Mouse (Mus musculus): ENCODE measurements around the gene Arhgap40. TPM values are rescaled to one million over a fixed set of nuclear protein-coding genes. Genes with fewer than 3 reads are reported as not detected.

The Arhgap40 gene
- polyA plus RNA-seq (2016; fragmentation: Nextera tagmentation; extraction: Ambion mirVana): 0.25 and 0.52 TPM in 2 replicates

- no peak for ATAC-seq (ENCODE audit: low FRiP score, low read depth)
- WGBS: 92% methylated on average over 10 of the region's 10 CpGs
These were observed at the start of gene Arhgap40 for GRCm38 (mm10) chr2:158512528-158512927. TSS of gene Arhgap40 (plus strand) at chr2:158512796.

GRCm38 (mm10) chr2:158474159-158474558, 38.4 kb upstream of the Arhgap40 start:
- ATAC-seq (ENCODE audit: low FRiP score, low read depth): no peak
- H3K4me3 ChIP-seq: no peak overlapping the region
- no peaks in the 10 kb centered on the region for H3K9me3 ChIP-seq
- H3K9ac ChIP-seq: no peak overlapping the region
- no peak overlapping the region for H3K4me2 ChIP-seq (replicated peaks)
- peaks cover 49% of the 10 kb centered on the region for H3K36me3 ChIP-seq
- WGBS: 85% methylated on average over 1 of the region's 1 CpGs
- H3K27ac ChIP-seq: no peak overlapping the region
- H3K4me1 ChIP-seq: no peaks in the 10 kb centered on the region
- H3K27me3 ChIP-seq (replicated peaks): no peaks in the 10 kb centered on the region

More at GRCm38 (mm10) chr2:158512528-158512927, at the start of gene Arhgap40:
- Histone ChIP-seq H3K27ac (no peak within 1 kb of the TSS), H3K27me3 (replicated peaks) (no peaks in the 10 kb centered on the region), H3K9me3 (no peaks in the 10 kb centered on the region), H3K9ac (no peak within 1 kb of the TSS), H3K4me3 (no peak within 1 kb of the TSS), H3K4me2 (replicated peaks) (no peak within 1 kb of the TSS), H3K4me1 (no peaks in the 10 kb centered on the region), H3K36me3 (no peaks in the 10 kb centered on the region)

- Histone ChIP-seq H3K9me3 (no peaks in the 10 kb centered on the region), H3K9ac (no peak overlapping the region), H3K36me3 (peaks cover 55% of the 10 kb centered on the region), H3K27me3 (replicated peaks) (no peaks in the 10 kb centered on the region), H3K27ac (no peak overlapping the region), H3K4me3 (no peak overlapping the region), H3K4me2 (replicated peaks) (no peak overlapping the region), H3K4me1 (no peaks in the 10 kb centered on the region)
- ATAC-seq (ENCODE audit: low FRiP score, low read depth): no peak
- WGBS: 90% methylated on average over 3 of the region's 3 CpGs
These were observed 35.0 kb upstream of the Arhgap40 start for GRCm38 (mm10) chr2:158477640-158478039.

GRCm38 (mm10) chr2:158498457-158498856, 14.1 kb upstream of the Arhgap40 start:
- Histone ChIP-seq H3K27ac (no peak overlapping the region), H3K27me3 (replicated peaks) (no peaks in the 10 kb centered on the region), H3K4me3 (no peak overlapping the region), H3K9ac (no peak overlapping the region), H3K36me3 (peaks cover 50% of the 10 kb centered on the region), H3K9me3 (no peaks in the 10 kb centered on the region), H3K4me2 (replicated peaks) (no peak overlapping the region), H3K4me1 (no peaks in the 10 kb centered on the region)
- no peak for ATAC-seq (ENCODE audit: low FRiP score, low read depth)
- WGBS: 87% methylated on average over 5 of the region's 5 CpGs

- Histone ChIP-seq H3K36me3 (peaks cover 20% of the 10 kb centered on the region), H3K4me3 (no peak within 1 kb of the TSS), H3K27me3 (replicated peaks) (no peaks in the 10 kb centered on the region), H3K4me1 (no peaks in the 10 kb centered on the region), H3K4me2 (replicated peaks) (no peak within 1 kb of the TSS), H3K9ac (no peak within 1 kb of the TSS), H3K9me3 (no peaks in the 10 kb centered on the region), H3K27ac (no peak within 1 kb of the TSS)
- WGBS: 74% methylated on average over 11 of the region's 11 CpGs
- no peak for ATAC-seq (ENCODE audit: low FRiP score, low read depth)
These were observed 10.5 kb upstream of the Arhgap40 start, which contains the start of gene Adig for GRCm38 (mm10) chr2:158501836-158502812. TSS of gene Adig (plus strand) at chr2:158502612.

- Histone ChIP-seq H3K27ac (no peak overlapping the region), H3K36me3 (peaks cover 14% of the 10 kb centered on the region), H3K4me1 (no peaks in the 10 kb centered on the region), H3K4me2 (replicated peaks) (no peak overlapping the region), H3K27me3 (replicated peaks) (no peaks in the 10 kb centered on the region), H3K9me3 (no peaks in the 10 kb centered on the region), H3K4me3 (no peak overlapping the region), H3K9ac (no peak overlapping the region)
- 85% methylated on average over 7 of the region's 7 CpGs for WGBS
- no peak for ATAC-seq (ENCODE audit: low FRiP score, low read depth)
These were observed 9.4 kb upstream of the Arhgap40 start for GRCm38 (mm10) chr2:158503226-158503625.

GRCm38 (mm10) chr2:158503671-158504070, 8.9 kb upstream of the Arhgap40 start:
- WGBS: 74% methylated on average over 4 of the region's 4 CpGs
- Histone ChIP-seq H3K4me3 (no peak overlapping the region), H3K36me3 (peaks cover 11% of the 10 kb centered on the region; the same call in 1 of the 2 replicates), H3K9ac (no peak overlapping the region), H3K4me2 (replicated peaks) (no peak overlapping the region), H3K27ac (no peak overlapping the region), H3K27me3 (replicated peaks) (no peaks in the 10 kb centered on the region), H3K4me1 (no peaks in the 10 kb centered on the region), H3K9me3 (no peaks in the 10 kb centered on the region)
- no peak for ATAC-seq (ENCODE audit: low FRiP score, low read depth)

- no peak overlapping the region for H3K4me3 ChIP-seq
- no peaks in the 10 kb centered on the region for H3K9me3 ChIP-seq
- H3K27me3 ChIP-seq (replicated peaks): no peaks in the 10 kb centered on the region
- ATAC-seq (ENCODE audit: low FRiP score, low read depth): no peak
- no peak overlapping the region for H3K9ac ChIP-seq
- no peak overlapping the region for H3K4me2 ChIP-seq (replicated peaks)
- H3K27ac ChIP-seq: no peak overlapping the region
- WGBS: 87% methylated on average over 5 of the region's 5 CpGs
- no peaks in the 10 kb centered on the region for H3K36me3 ChIP-seq
- no peaks in the 10 kb centered on the region for H3K4me1 ChIP-seq
These were observed 6.1 kb upstream of the Arhgap40 start for GRCm38 (mm10) chr2:158506475-158506874.

- Histone ChIP-seq H3K27ac (no peak overlapping the region), H3K4me3 (no peak overlapping the region), H3K4me2 (replicated peaks) (no peak overlapping the region), H3K9me3 (no peaks in the 10 kb centered on the region), H3K4me1 (no peaks in the 10 kb centered on the region), H3K27me3 (replicated peaks) (no peaks in the 10 kb centered on the region), H3K36me3 (no peaks in the 10 kb centered on the region), H3K9ac (no peak overlapping the region)
- 94% methylated on average over 10 of the region's 10 CpGs for WGBS
- ATAC-seq (ENCODE audit: low FRiP score, low read depth): no peak
These were observed 5.5 kb upstream of the Arhgap40 start for GRCm38 (mm10) chr2:158507046-158507445.

GRCm38 (mm10) chr2:158510665-158511064, 1.9 kb upstream of the Arhgap40 start:
- Histone ChIP-seq H3K9me3 (no peaks in the 10 kb centered on the region), H3K9ac (no peak overlapping the region), H3K36me3 (no peaks in the 10 kb centered on the region), H3K27ac (no peak overlapping the region), H3K27me3 (replicated peaks) (no peaks in the 10 kb centered on the region), H3K4me2 (replicated peaks) (no peak overlapping the region), H3K4me1 (no peaks in the 10 kb centered on the region), H3K4me3 (no peak overlapping the region)
- ATAC-seq (ENCODE audit: low FRiP score, low read depth): no peak
- WGBS: 82% methylated on average over 6 of the region's 6 CpGs

- WGBS: 83% methylated on average over 12 of the region's 12 CpGs
- no peak overlapping the region for H3K9ac ChIP-seq
- ATAC-seq (ENCODE audit: low FRiP score, low read depth): no peak
- no peaks in the 10 kb centered on the region for H3K9me3 ChIP-seq
- H3K4me1 ChIP-seq: no peaks in the 10 kb centered on the region
- H3K27ac ChIP-seq: no peak overlapping the region
- no peaks in the 10 kb centered on the region for H3K36me3 ChIP-seq
- H3K4me3 ChIP-seq: no peak overlapping the region
- no peaks in the 10 kb centered on the region for H3K27me3 ChIP-seq (replicated peaks)
- no peak overlapping the region for H3K4me2 ChIP-seq (replicated peaks)
These were observed 1.3 kb downstream of the Arhgap40 start for GRCm38 (mm10) chr2:158513821-158514336.

GRCm38 (mm10) chr2:158518583-158518982, 6.0 kb downstream of the Arhgap40 start:
- WGBS: 74% methylated on average over 6 of the region's 6 CpGs
- H3K27ac ChIP-seq: no peak overlapping the region
- ATAC-seq (ENCODE audit: low FRiP score, low read depth): no peak
- no peaks in the 10 kb centered on the region for H3K4me1 ChIP-seq
- no peak overlapping the region for H3K4me2 ChIP-seq (replicated peaks)
- no peak overlapping the region for H3K4me3 ChIP-seq
- no peaks in the 10 kb centered on the region for H3K9me3 ChIP-seq
- H3K36me3 ChIP-seq: no peaks in the 10 kb centered on the region
- H3K27me3 ChIP-seq (replicated peaks): no peaks in the 10 kb centered on the region
- H3K9ac ChIP-seq: no peak overlapping the region

Measured in neural tube, embryonic 12.5 days (tissue).